Mouse (Mus musculus) midbrain, embryonic 16.5 days (tissue): Measurements from ENCODE around the gene Abhd12b. TPM values are rescaled to one million over a fixed set of nuclear protein-coding genes. Genes with fewer than 3 reads are reported as not detected.

Experiments
- ATAC-seq: fragments of 200-750 bp; cut with Nextera tagmentation; 2 replicates; pipeline ENCODE4 v1.8.0; 2017; ENCODE audit warnings: moderate TSS enrichment
- H3K27ac ChIP-seq: fragments of 300-500 bp; sonication (generic); 2 replicates; pipeline ENCODE4 v1.5.1; 2014; ENCODE audit warnings: mild to moderate bottlenecking, low read length, mixed read lengths
- H3K27me3 ChIP-seq: fragments of 300-500 bp; sonication (generic); 2 replicates; pipeline ENCODE4 v1.6.1; 2014; ENCODE audit warnings: low read depth, low read length, mixed read lengths; ENCODE audit not compliant: control insufficient read depth, insufficient read depth
- H3K36me3 ChIP-seq: fragments of 300-500 bp; sonication (generic); 2 replicates; pipeline ENCODE4 v1.6.1; 2014; ENCODE audit warnings: mild to moderate bottlenecking, low read length, moderate library complexity, mixed read lengths; ENCODE audit not compliant: control insufficient read depth, insufficient read depth
- H3K4me1 ChIP-seq: fragments of 300-500 bp; sonication (generic); 2 replicates; pipeline ENCODE4 v1.6.1; 2014; ENCODE audit warnings: mild to moderate bottlenecking, low read length, mixed read lengths; ENCODE audit not compliant: control insufficient read depth, insufficient read depth
- H3K4me2 ChIP-seq: fragments of 300-500 bp; sonication (generic); 2 replicates; pipeline ENCODE4 v1.6.1; 2014; ENCODE audit warnings: mild to moderate bottlenecking, low read length, mixed read lengths
- H3K4me3 ChIP-seq: fragments of 300-500 bp; sonication (generic); 2 replicates; pipeline ENCODE4 v1.5.1; 2014; ENCODE audit warnings: low read depth, mild to moderate bottlenecking, low read length, moderate library complexity, mixed read lengths
- H3K9ac ChIP-seq: fragments of 300-500 bp; sonication (generic); 2 replicates; pipeline ENCODE4 v1.6.1; 2014; ENCODE audit warnings: low read depth, low read length, mixed read lengths
- H3K9me3 ChIP-seq: fragments of 300-500 bp; sonication (generic); replicated peaks from 2 replicates; pipeline ENCODE4 v1.6.1; 2014; ENCODE audit warnings: mild to moderate bottlenecking, low read length, mixed read lengths; ENCODE audit not compliant: control insufficient read depth, poor library complexity, severe bottlenecking
- WGBS: fragments of 180-500 bp; shearing (Covaris S2); extraction: QIAGEN DNeasy Blood & Tissue Kit; methylation state at CpG from one replicate; pipeline ENCODE4 v1.1.7; 2014; 5-methylcytosine and 5-hydroxymethylcytosine counted together
- polyA plus RNA-seq: library from polyadenylated mRNA; unstranded; fragments of >200 nt; fragmentation: Nextera tagmentation; extraction: Ambion mirVana; gene quantifications from 2 replicates; pipeline ENCODE4 v1.2.1, GENCODE M21; 2015

Gene Abhd12b
- polyA plus RNA-seq, result 0.16 and 0.25 TPM in 2 replicates

DNA sequence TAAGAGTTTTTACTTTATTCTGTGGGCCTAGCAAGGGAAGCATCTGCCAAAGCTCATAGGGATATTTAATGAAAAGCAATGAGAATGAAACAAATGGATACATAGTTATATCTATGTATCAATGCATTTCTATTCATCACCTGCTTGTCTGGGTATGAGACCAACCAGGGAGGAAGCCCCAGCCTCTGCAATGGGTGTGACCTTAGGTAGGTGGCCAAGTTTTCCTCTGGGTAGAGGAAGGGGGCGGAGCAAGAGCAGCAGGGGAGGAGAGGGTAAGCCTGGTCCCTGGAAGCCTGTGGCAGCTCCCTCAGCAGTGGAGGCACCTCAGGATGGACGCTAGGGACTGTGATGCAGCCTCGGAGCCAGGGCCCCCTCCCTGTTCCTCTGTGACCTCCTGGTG lies at the start of gene Abhd12b:
Gene Abhd12b, plus strand, starts transcription at position 301 of the 400 bp plus-strand sequence.
- ATAC-seq, result no peak
- Histone ChIP-seq H3K9ac (no peak within 1 kb of the TSS), H3K4me1 (peaks cover 11% of the 10 kb centered on the region), H3K9me3 (no peaks in the 10 kb centered on the region), H3K27ac (no peak within 1 kb of the TSS), H3K27me3 (no peaks in the 10 kb centered on the region), H3K4me3 (no peak within 1 kb of the TSS), H3K4me2 (no peak within 1 kb of the TSS), H3K36me3 (no peaks in the 10 kb centered on the region)
- WGBS, result 49% methylated on average over 3 of the region's 3 CpGs

DNA sequence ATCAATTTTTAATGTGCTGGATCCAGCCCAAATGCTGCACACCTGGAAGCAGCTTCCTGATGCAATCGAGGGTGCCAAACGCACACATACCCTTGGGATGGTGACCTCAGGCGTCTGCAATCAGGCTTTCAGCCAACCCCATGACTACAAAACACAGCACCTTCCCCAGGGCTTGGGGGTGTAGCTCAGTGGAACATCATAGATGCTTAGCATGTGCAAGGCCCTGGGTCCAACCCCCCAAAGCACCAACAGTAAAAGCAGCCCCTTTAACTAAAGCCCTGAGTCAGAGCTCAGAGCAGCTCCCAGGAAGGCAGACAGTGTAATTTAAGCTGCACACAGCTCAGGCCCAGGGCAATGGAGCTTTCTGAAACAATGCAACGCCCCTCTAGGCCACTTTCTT lies 49.7 kb upstream of the Abhd12b start:
- H3K4me1 ChIP-seq, result peaks cover 31% of the 10 kb centered on the region
- WGBS, result 36% methylated on average over 4 of the region's 4 CpGs

DNA sequence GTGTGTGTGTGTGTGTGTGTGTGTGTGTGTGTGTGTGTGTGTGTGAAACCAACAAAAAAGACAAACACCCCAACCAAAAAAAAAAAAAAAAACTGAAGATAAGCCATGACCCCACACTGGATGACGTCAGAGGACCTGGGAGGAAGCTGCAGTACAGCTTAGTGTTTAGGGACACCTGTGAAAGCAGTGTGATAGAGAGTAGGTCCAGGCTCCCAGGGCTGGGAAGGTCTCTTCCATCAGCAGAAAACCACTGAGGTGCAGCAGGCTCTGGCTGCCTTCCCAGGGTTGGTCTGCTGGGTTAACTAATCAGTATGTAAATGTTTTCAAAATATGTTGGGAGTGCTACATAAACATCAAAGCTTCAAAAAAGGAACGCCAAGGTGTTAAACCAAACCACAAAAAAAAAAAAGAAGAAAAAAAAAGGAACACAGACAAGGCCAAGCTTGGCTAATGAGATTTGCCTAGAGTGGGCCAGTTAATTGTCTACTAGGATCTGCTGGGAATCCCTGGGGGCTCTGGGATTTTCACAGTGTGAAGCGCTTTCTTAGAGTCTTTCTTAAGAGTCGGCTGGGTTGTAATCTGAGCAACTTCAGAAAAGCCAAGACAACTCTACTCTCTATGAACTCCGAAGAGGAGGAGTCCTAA lies 49.0 kb upstream of the Abhd12b start:
- no peaks in the 10 kb centered on the region for H3K36me3 ChIP-seq
- no peaks in the 10 kb centered on the region for H3K9me3 ChIP-seq
- no peak overlapping the region for H3K4me2 ChIP-seq
- WGBS, result 9% methylated on average over 5 of the region's 5 CpGs
- no peak overlapping the region for H3K27ac ChIP-seq
- no peaks in the 10 kb centered on the region for H3K27me3 ChIP-seq
- ATAC-seq, result no peak
- H3K4me1 ChIP-seq, result peaks cover 35% of the 10 kb centered on the region
- no peak overlapping the region for H3K9ac ChIP-seq
- H3K4me3 ChIP-seq, result no peak overlapping the region

More for the DNA sequence above, 49.7 kb upstream of the Abhd12b start:
- Histone ChIP-seq H3K27ac (no peak overlapping the region), H3K9me3 (no peaks in the 10 kb centered on the region), H3K9ac (no peak overlapping the region), H3K27me3 (no peaks in the 10 kb centered on the region), H3K4me3 (no peak overlapping the region), H3K36me3 (no peaks in the 10 kb centered on the region), H3K4me2 (no peak overlapping the region)
- peak; percentile 19; the same call in 1 of the 2 replicates for ATAC-seq

DNA sequence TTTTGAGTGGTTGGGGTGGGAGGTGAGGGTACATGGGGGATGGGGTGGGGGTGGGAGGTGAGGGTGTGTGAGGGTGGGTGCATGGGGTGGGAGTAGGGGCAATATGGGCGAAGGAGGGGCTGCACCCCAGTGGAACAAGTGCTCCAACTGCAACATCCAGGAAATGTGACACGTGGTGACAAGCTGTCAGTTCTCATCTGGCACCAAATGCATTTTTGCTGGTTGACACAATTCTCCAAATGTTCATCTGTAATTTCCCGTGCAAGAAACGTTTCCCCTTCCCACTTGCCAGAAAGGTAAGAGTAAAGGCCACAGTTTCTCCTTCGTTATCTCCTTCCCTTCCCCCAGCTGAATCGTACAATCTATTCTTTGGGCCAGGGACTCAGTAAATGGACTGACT lies 48.1 kb upstream of the Abhd12b start:
- Histone ChIP-seq H3K27me3 (no peaks in the 10 kb centered on the region), H3K4me2 (no peak overlapping the region), H3K4me1 (peaks cover 45% of the 10 kb centered on the region), H3K9ac (no peak overlapping the region), H3K36me3 (no peaks in the 10 kb centered on the region), H3K27ac (no peak overlapping the region), H3K4me3 (no peak overlapping the region), H3K9me3 (no peaks in the 10 kb centered on the region)
- WGBS, result 73% methylated on average over 6 of the region's 6 CpGs
- no peak for ATAC-seq

DNA sequence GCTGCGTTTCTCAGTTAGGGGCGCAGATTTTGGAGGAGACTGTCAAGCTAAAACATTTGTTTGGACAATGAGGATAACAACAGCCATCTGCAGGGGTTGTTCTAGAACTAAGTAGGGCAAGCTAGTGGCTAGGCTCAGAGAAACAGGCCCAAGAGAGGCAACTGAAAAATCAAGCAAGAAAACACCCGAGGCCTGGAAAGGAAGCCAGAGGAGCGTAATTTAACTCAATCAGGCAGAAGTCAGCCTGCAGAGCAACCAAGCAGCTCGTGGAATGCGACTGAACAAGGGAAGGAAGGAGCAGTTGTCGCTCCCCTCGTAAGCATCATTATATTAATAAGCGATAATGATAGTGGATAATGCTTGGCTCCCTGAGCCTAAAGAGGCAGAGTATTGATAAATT lies 47.4 kb upstream of the Abhd12b start:
- peaks cover 45% of the 10 kb centered on the region for H3K4me1 ChIP-seq
- peak overlapping the region; percentile 12 for H3K4me2 ChIP-seq
- ATAC-seq, result no peak
- 0 out of 2 replicates have a peak overlapping the region, but pooled peaks have one; percentile 28 for H3K9ac ChIP-seq
- H3K9me3 ChIP-seq, result no peaks in the 10 kb centered on the region
- no peaks in the 10 kb centered on the region for H3K27me3 ChIP-seq
- no peak overlapping the region for H3K4me3 ChIP-seq
- H3K36me3 ChIP-seq, result no peaks in the 10 kb centered on the region
- WGBS, result 42% methylated on average over 9 of the region's 9 CpGs
- H3K27ac ChIP-seq, result peak overlapping the region; percentile 50; the same call in 1 of the 2 replicates

DNA sequence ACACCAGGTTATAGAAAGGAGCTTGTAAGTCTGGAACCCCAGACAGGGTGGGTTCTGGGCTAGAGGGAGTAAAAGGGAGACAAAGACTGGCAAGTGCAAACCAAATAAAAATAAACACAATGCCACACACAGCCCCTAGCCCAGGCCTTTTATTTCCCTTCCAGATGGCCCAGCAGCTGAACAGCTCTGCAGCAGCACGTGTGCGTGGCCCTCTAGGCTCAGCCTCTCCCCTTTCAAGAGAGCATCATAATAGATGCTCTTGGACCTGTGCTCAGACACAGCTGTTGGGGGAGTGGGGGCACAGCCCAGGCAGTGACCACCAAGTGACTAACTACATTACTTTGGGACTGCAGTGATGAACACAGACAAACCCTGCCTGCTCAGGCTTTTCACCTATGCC lies 45.8 kb upstream of the Abhd12b start:
- ATAC-seq, result no peak
- WGBS, result 20% methylated on average over 2 of the region's 2 CpGs
- H3K27me3 ChIP-seq, result no peaks in the 10 kb centered on the region
- no peak overlapping the region for H3K4me3 ChIP-seq
- H3K27ac ChIP-seq, result no peak overlapping the region
- 0 out of 2 replicates have a peak overlapping the region, but pooled peaks have one; percentile 0 for H3K9ac ChIP-seq
- no peaks in the 10 kb centered on the region for H3K9me3 ChIP-seq
- peak overlapping the region; percentile 29 for H3K4me2 ChIP-seq
- H3K4me1 ChIP-seq, result peaks cover 45% of the 10 kb centered on the region
- no peaks in the 10 kb centered on the region for H3K36me3 ChIP-seq

DNA sequence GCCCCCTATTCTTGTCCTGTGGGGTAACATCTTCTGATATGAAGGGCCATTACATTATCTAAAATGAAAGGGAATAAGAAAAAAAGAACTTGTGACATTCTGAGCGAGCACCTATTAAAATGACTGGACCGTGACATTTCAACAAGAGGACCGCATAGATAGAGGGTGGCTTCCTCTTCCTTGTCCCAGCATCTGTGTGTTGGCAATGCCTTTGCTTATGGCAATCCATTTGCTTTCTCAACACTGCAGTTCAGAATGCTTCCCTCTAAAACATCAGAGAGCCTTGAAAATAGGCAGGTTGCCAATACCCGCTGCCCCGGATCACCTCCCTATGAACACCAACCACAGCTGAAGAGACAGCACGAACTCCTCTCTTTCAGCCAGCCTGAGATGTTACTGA lies 44.0 kb upstream of the Abhd12b start:
- WGBS, result 36% methylated on average over 6 of the region's 6 CpGs
- H3K27me3 ChIP-seq, result no peaks in the 10 kb centered on the region
- no peaks in the 10 kb centered on the region for H3K9me3 ChIP-seq
- ATAC-seq, result no peak
- peak overlapping the region; percentile 87 for H3K4me3 ChIP-seq
- peaks cover 37% of the 10 kb centered on the region for H3K4me1 ChIP-seq
- peak overlapping the region; percentile 86 for H3K4me2 ChIP-seq
- peak overlapping the region; percentile 98 for H3K9ac ChIP-seq
- no peaks in the 10 kb centered on the region for H3K36me3 ChIP-seq
- H3K27ac ChIP-seq, result no peak overlapping the region

DNA sequence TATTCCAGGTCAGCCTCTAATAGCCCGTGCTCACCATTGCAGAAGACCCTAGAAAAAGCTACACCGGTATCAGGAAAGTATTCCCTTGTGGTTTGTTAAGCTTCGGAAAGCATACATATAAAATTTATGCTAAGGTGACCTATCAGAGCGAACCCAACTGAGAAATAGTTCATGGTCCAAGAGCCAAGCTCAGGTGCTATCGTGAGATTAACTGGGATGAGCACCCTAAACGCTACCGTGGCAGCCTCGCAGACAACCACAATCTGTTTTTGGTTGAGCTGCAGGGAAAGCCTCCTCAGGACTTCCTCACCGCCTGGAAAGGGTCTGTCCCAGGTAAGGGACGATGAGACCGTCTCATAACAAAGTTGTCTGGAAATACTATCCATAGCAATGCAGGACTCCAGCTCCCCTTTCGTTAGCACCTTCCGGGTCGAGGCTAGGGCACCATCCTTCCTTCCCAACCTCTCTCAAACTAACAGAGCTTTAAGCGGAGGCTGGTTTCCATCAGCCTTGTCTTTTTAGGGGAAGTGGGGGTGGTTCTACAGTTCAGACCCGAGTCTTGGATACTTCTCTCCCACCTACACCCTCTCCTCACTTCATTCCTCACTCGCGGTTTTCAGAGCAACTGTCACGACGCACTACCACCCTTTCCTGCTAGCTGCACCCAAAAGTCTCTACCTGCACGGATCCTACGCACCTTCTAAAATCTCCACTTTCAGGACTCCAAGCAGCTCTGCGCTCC lies 43.4 kb upstream of the Abhd12b start:
- peak overlapping the region; percentile 87 for H3K4me3 ChIP-seq
- peak overlapping the region; percentile 92 for H3K27ac ChIP-seq
- ATAC-seq, result peak; percentile 23
- H3K9ac ChIP-seq, result peak overlapping the region; percentile 98
- 7% methylated on average over 23 of the region's 23 CpGs for WGBS
- H3K4me2 ChIP-seq, result peak overlapping the region; percentile 86
- H3K9me3 ChIP-seq, result no peaks in the 10 kb centered on the region
- H3K36me3 ChIP-seq, result no peaks in the 10 kb centered on the region
- H3K4me1 ChIP-seq, result peaks cover 31% of the 10 kb centered on the region
- no peaks in the 10 kb centered on the region for H3K27me3 ChIP-seq

DNA sequence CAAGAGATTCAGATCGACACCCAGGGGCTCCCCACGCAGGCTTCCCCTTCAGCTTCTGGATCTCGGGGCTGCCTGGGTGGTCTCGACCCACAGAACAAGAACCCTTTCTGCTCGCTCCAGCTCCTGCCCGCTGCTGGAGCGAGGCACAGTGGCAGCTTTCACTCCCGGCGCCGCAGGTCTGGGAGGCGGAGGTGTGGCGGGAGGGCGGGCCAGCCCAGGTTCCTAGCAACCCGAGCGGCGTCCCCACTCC lies 42.9 kb upstream of the Abhd12b start:
- Histone ChIP-seq H3K27ac (peak overlapping the region; percentile 92), H3K4me3 (peak overlapping the region; percentile 87), H3K9me3 (no peaks in the 10 kb centered on the region), H3K4me1 (peaks cover 27% of the 10 kb centered on the region), H3K36me3 (no peaks in the 10 kb centered on the region), H3K9ac (peak overlapping the region; percentile 98), H3K4me2 (peak overlapping the region; percentile 86), H3K27me3 (no peaks in the 10 kb centered on the region)
- peak; percentile 75 for ATAC-seq
- WGBS, result under 1% methylated on average over 14 of the region's 16 CpGs
